Mouse (Mus musculus) neural tube, embryonic 13.5 days (tissue): ENCODE results near the gene Mindy4. TPM values are rescaled to one million over a fixed set of nuclear protein-coding genes. Genes with fewer than 3 reads are reported as not detected.
A peak's percentile ranks its signal among the peaks of the same experiment; 100 is the strongest.

Experiments used
- ATAC-seq: fragments of 200-750 bp; cut with Nextera tagmentation; 2 replicates; pipeline ENCODE4 v1.8.0; 2017; ENCODE audit warnings: low read depth, mild to moderate bottlenecking, moderate TSS enrichment, moderate library complexity
- H3K27ac ChIP-seq: fragments of 300-500 bp; sonication (generic); replicated peaks from 2 replicates; pipeline ENCODE4 v1.5.1; 2015; ENCODE audit warnings: moderate library complexity, mild to moderate bottlenecking, inconsistent platforms
- H3K27me3 ChIP-seq: fragments of 300-500 bp; sonication (generic); 2 replicates; pipeline ENCODE4 v1.6.1; 2015; ENCODE audit warnings: mild to moderate bottlenecking, inconsistent platforms
- H3K36me3 ChIP-seq: fragments of 300-500 bp; sonication (generic); 2 replicates; pipeline ENCODE4 v1.6.1; 2015; ENCODE audit warnings: mild to moderate bottlenecking, inconsistent platforms
- H3K4me1 ChIP-seq: fragments of 300-500 bp; sonication (generic); replicated peaks from 2 replicates; pipeline ENCODE4 v1.6.1; 2015; ENCODE audit warnings: inconsistent platforms
- H3K4me2 ChIP-seq: fragments of 300-500 bp; sonication (generic); 2 replicates; pipeline ENCODE4 v1.6.1; 2015; ENCODE audit warnings: inconsistent platforms, mild to moderate bottlenecking, moderate library complexity
- H3K4me3 ChIP-seq: fragments of 300-500 bp; sonication (generic); 2 replicates; pipeline ENCODE4 v1.5.1; 2015; ENCODE audit warnings: mild to moderate bottlenecking, inconsistent platforms
- H3K9ac ChIP-seq: fragments of 300-500 bp; sonication (generic); 2 replicates; pipeline ENCODE4 v1.6.1; 2015; ENCODE audit warnings: moderate library complexity, mild to moderate bottlenecking, inconsistent platforms
- H3K9me3 ChIP-seq: fragments of 300-500 bp; sonication (generic); 2 replicates; pipeline ENCODE4 v1.6.1; 2016; ENCODE audit warnings: inconsistent platforms
- WGBS: fragments of 180-500 bp; shearing (Covaris S2); methylation state at CpG from one replicate; pipeline ENCODE4 v1.1.7; 2015; 5-methylcytosine and 5-hydroxymethylcytosine counted together
- polyA plus RNA-seq: library from polyadenylated mRNA; unstranded; fragments of >200 nt; fragmentation: Nextera tagmentation; extraction: Ambion mirVana; gene quantifications from 2 replicates; pipeline ENCODE4 v1.2.1, GENCODE M21; 2015

The Mindy4 gene
- polyA plus RNA-seq, 1 experiment from 2014 or later: 9.9 TPM

DNA sequence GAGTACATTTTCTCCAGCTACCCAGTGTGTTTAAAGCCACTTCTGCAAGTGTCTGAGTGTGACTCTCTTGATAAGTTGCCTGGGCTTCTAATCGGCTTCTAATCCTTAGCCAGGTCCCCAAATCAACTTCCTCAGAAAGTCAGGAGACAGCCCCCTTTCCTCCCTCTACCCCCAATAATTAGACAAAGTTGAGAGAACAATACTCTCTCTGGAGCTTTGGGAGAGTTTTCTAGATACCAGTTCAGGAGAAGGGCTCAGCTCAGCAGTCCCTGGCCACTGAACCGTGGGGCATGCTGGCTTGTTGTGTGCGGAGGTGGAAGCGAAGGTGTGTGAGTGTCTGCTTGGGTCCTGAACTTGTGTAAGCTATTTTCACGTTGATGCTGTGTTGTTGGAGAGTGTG is 134.1 kb downstream of the Mindy4 start:
- H3K27ac ChIP-seq: no peak overlapping the region
- peak overlapping the region; percentile 1; the same call in 1 of the 2 replicates for H3K4me2 ChIP-seq
- peaks cover 30% of the 10 kb centered on the region for H3K4me1 ChIP-seq
- no peak overlapping the region for H3K9ac ChIP-seq
- 88% methylated on average over 5 of the region's 5 CpGs for WGBS
- no peak overlapping the region for H3K4me3 ChIP-seq
- ATAC-seq: no peak
- no peaks in the 10 kb centered on the region for H3K9me3 ChIP-seq
- H3K36me3 ChIP-seq: no peaks in the 10 kb centered on the region
- no peaks in the 10 kb centered on the region for H3K27me3 ChIP-seq

DNA sequence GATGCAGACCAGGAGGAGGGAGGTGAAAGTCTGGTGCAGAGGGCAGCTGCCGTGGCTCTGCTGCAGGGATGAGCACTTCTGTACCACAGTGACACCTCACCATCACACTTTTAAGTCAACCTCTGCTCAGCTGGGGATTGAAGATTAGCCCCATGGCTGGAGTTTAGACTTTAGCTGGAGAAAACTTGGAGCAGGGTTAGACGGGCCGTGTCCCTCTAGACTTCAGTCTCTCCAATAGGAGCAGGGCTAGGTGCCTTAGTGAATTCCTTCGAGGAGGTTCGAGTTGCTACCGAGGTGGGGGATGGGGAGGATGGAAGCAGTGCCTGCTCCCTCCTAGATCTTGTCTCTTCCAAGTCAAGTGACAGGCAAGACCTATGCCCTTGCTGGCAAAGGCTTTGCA is 134.9 kb downstream of the Mindy4 start:
- Histone ChIP-seq H3K27ac (no peak overlapping the region), H3K4me1 (peaks cover 24% of the 10 kb centered on the region), H3K4me3 (no peak overlapping the region), H3K9ac (no peak overlapping the region), H3K27me3 (no peaks in the 10 kb centered on the region), H3K4me2 (no peak overlapping the region), H3K9me3 (no peaks in the 10 kb centered on the region), H3K36me3 (no peaks in the 10 kb centered on the region)
- 67% methylated on average over 6 of the region's 6 CpGs for WGBS
- no peak for ATAC-seq

DNA sequence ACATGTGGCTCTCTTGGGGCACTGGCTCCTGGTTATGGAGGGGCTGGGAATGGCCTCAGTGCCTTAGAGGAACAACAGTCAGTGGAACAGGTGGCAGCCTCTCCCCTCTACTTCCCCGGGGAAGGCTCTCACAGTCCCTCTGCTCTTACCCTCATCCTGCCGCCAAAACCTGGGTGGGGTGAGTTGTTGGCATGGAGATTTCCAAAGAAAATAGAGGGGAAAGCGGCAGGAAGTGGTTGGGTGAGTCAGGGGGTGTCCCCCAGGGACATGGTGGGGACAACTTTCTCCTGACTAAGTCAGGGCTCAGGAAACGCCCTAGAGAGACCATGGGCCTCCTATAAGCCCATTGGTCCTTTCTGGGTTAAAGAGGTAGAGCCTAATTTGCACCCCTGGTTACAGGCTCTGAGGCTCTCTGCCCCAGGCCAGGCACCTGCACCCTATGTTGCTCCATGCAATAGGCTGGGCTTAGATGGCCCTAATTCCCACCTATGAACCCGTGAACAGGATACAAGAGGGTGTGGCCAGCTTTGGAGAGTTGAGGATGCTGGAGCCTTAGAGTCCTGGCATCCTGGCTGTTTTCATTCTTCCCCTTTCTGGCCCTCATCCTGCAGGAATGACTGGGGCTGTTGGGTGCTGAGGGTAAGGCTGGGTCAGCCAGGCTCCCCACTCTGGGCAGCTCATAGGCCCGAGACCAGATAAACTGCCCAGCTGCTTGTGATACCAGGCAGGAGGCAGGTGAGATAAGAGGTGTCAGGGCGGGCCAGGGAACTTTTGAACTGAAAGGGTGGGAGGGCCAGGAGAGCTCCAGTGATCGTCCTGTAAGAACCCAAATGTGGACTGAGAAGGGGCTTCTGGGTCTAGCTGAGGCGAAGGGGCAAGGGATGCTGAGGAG is 136.0 kb downstream of the Mindy4 start:
- Histone ChIP-seq H3K27me3 (no peaks in the 10 kb centered on the region), H3K4me1 (peaks cover 23% of the 10 kb centered on the region), H3K4me2 (no peak overlapping the region), H3K27ac (no peak overlapping the region), H3K9me3 (no peaks in the 10 kb centered on the region), H3K36me3 (no peaks in the 10 kb centered on the region), H3K4me3 (no peak overlapping the region), H3K9ac (no peak overlapping the region)
- WGBS: 76% methylated on average over 9 of the region's 9 CpGs
- ATAC-seq: no peak

GRCm38 (mm10) chr6:55341688-55342087 is 138.5 kb downstream of the Mindy4 start:
- Histone ChIP-seq H3K27me3 (no peaks in the 10 kb centered on the region), H3K9me3 (no peaks in the 10 kb centered on the region), H3K27ac (no peak overlapping the region), H3K9ac (no peak overlapping the region), H3K36me3 (no peaks in the 10 kb centered on the region), H3K4me2 (no peak overlapping the region), H3K4me1 (0 out of 2 replicates have a peak, but pooled peaks cover 12% of the 10 kb centered on the region), H3K4me3 (no peak overlapping the region)
- no peak for ATAC-seq
- WGBS: 31% methylated on average over 5 of the region's 5 CpGs

DNA sequence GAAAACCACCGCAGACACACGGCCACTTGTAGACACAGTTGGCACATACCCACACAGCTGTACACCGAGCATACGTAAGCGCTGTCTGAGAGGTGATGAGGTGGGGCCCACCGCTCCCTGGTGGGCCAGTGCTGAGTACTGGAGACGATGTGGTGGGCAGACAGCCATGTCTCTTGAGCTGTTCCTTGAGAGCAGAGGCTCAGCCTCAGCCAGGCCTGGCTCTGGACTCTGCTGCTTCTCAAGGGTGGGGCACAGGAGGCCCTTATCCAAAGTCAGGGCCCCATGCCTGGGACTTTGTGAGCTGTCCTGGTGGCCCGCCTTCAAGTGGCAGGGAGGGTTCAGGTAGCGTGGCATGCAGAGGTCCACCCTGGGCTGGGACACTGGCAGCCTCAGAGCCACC is 139.1 kb downstream of the Mindy4 start:
- Histone ChIP-seq H3K9me3 (no peaks in the 10 kb centered on the region), H3K9ac (no peak overlapping the region), H3K4me1 (0 out of 2 replicates have a peak, but pooled peaks cover 12% of the 10 kb centered on the region), H3K4me2 (no peak overlapping the region), H3K4me3 (no peak overlapping the region), H3K36me3 (no peaks in the 10 kb centered on the region), H3K27ac (no peak overlapping the region), H3K27me3 (no peaks in the 10 kb centered on the region)
- 0 out of 2 replicates have a peak, but pooled peaks have one; percentile 27 for ATAC-seq
- 81% methylated on average over 9 of the region's 9 CpGs for WGBS

- Histone ChIP-seq H3K27ac (no peak overlapping the region), H3K9me3 (no peaks in the 10 kb centered on the region), H3K4me1 (0 out of 2 replicates have a peak, but pooled peaks cover 12% of the 10 kb centered on the region), H3K4me2 (no peak overlapping the region), H3K36me3 (no peaks in the 10 kb centered on the region), H3K4me3 (no peak overlapping the region), H3K27me3 (no peaks in the 10 kb centered on the region), H3K9ac (no peak overlapping the region)
- 83% methylated on average over 10 of the region's 10 CpGs for WGBS
- no peak for ATAC-seq
Measured at GRCm38 (mm10) chr6:55343446-55343845, 140.3 kb downstream of the Mindy4 start.

DNA sequence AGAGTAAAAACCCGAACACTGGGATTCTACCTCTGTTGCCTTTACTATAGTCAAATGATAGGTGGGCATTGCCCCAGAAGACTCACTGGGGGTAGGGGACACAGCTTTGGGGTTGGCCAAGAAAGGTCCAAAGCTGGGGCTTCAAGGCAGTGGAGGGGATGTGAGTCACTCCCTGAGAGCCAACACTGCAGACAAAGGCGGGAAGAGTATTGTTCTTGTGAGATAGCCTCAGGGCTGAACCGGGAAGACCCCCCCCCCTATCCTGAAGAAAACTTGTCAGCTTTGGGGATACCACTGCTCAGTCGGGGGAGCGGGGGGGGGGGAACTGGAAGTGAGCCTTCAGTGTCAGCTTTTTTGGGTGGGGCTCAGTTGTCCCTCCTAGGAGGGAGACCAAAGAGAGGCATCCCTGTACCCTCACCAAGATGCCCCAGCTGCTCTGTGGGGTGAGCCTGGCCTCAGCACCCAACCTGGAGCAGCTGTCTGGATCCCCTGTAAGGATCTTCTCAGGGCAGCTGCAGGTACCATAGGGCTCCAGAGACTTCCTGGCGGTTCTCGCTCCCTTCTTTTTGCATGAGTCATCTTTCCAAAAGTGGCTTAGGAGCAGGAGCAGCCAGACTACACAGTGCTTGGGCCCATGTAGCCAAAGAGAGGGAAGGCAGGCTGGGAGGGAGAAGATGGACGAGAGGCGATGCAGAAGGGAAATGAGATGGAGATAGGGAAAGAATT is 141.3 kb downstream of the Mindy4 start:
- no peaks in the 10 kb centered on the region for H3K36me3 ChIP-seq
- H3K4me1 ChIP-seq: 0 out of 2 replicates have a peak, but pooled peaks cover 12% of the 10 kb centered on the region
- no peak overlapping the region for H3K27ac ChIP-seq
- no peak overlapping the region for H3K4me2 ChIP-seq
- no peak overlapping the region for H3K9ac ChIP-seq
- no peak overlapping the region for H3K4me3 ChIP-seq
- H3K9me3 ChIP-seq: no peaks in the 10 kb centered on the region
- WGBS: 90% methylated on average over 9 of the region's 9 CpGs
- ATAC-seq: no peak
- no peaks in the 10 kb centered on the region for H3K27me3 ChIP-seq

DNA sequence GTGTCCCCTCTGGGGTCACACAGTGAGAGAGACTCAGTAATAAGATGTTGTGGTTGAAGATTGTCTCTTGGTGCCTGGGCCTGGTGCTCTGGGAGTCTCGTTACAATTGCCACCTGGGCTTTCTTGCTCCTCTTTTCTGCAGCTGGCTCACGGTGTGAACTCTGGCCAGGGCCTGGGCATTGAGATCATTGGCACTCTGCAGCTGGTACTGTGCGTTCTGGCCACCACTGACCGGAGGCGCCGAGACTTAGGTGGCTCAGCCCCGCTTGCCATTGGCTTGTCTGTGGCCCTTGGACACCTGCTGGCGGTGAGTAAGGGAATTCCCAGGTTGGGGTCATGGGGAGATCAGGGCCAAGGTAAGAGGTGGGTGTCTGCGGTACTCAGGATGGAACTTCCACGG is 142.1 kb downstream of the Mindy4 start:
- WGBS: 89% methylated on average over 10 of the region's 10 CpGs
- no peak overlapping the region for H3K4me3 ChIP-seq
- H3K9ac ChIP-seq: no peak overlapping the region
- H3K4me2 ChIP-seq: no peak overlapping the region
- H3K27me3 ChIP-seq: no peaks in the 10 kb centered on the region
- ATAC-seq: no peak
- peaks cover 6% of the 10 kb centered on the region; the same call in 1 of the 2 replicates for H3K9me3 ChIP-seq
- no peak overlapping the region for H3K27ac ChIP-seq
- no peaks in the 10 kb centered on the region for H3K36me3 ChIP-seq
- 0 out of 2 replicates have a peak, but pooled peaks cover 12% of the 10 kb centered on the region for H3K4me1 ChIP-seq

DNA sequence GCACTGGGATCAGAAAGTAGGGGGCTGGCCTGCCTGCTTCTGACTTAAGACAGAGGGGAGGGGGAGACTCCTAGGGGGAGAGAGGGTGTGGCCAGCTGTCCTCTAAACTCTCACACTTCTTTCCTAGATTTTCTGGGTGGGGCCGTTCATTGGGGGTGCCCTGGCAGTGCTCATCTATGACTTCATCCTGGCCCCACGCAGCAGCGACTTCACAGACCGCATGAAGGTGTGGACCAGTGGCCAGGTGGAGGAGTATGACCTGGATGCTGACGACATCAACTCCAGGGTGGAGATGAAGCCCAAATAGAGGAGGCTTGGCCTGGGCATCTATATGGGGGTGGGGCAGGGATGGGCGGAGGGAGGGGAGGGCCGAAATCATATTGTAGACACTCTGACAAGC is 143.3 kb downstream of the Mindy4 start:
- Histone ChIP-seq H3K9me3 (peaks cover 10% of the 10 kb centered on the region; the same call in 1 of the 2 replicates), H3K36me3 (no peaks in the 10 kb centered on the region), H3K9ac (no peak overlapping the region), H3K4me3 (no peak overlapping the region), H3K4me1 (0 out of 2 replicates have a peak, but pooled peaks cover 8% of the 10 kb centered on the region), H3K27me3 (no peaks in the 10 kb centered on the region), H3K27ac (no peak overlapping the region), H3K4me2 (no peak overlapping the region)
- WGBS: 91% methylated on average over 7 of the region's 7 CpGs
- ATAC-seq: no peak

DNA sequence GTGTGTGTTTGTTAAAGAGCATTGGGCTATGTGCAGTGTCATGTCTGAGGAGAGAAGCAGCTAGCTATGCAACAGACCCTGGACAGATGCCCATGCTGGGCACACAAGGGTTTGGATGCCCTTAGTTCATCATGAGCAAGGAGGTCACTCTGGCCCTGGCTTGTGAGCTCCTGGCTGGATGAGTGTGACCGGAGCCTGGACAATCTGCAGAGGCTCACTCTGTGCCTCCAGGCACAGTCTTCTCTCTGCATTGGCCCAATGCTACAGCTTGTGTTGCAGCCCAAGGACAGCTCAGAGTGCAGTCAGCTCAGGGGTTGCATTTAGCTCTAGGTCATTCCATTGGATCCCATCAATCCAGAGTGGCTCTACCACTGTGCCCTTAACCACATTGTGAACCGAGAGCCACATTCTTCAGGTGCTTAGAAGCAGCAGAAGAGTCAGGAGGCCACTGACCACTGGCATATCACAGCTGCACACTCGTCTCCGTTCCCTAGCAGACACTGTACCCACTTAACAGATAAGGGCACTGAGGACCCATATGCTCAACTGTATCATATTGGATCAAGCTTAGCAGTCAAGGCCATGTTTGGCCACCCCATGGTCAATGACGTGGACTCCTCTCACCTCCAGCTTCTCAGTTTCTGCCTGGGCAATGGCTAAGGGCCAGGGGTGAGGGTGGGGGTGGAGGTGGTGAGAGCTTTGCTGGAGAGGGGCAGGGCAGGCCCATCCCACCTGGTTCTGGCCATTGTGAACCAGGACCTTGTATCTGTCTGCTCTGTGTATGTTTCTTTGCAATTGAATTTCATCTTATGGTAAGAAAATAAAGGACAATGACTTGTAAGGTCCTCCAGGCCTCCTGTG is 144.8 kb downstream of the Mindy4 start:
- Histone ChIP-seq H3K4me2 (no peak overlapping the region), H3K4me3 (no peak overlapping the region), H3K9ac (no peak overlapping the region), H3K27ac (no peak overlapping the region), H3K27me3 (no peaks in the 10 kb centered on the region), H3K9me3 (peaks cover 10% of the 10 kb centered on the region; the same call in 1 of the 2 replicates), H3K36me3 (no peaks in the 10 kb centered on the region), H3K4me1 (no peaks in the 10 kb centered on the region)
- no peak for ATAC-seq
- WGBS: 84% methylated on average over 5 of the region's 5 CpGs

DNA sequence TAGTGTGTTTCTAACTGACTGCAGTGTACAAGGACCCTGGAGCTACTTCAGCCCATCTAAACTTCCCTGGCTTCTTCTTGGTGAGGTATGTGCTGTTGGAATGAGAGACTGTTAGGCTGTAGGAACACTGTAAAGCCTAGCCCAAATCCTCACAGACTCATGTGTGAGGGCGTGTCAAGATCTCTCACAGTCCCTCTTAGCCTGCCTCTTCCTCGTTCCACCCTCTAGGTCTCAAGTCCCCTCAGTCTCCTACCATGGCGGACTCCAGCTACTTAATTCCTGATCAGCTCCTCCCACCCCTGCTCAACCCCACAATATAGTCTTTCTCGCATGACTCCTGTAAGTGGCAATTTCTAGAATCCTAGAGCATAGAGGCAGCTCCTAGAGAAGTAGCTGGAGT is 146.0 kb downstream of the Mindy4 start:
- no peak overlapping the region for H3K27ac ChIP-seq
- no peak overlapping the region for H3K4me2 ChIP-seq
- no peak overlapping the region for H3K9ac ChIP-seq
- H3K27me3 ChIP-seq: no peaks in the 10 kb centered on the region
- H3K4me1 ChIP-seq: no peaks in the 10 kb centered on the region
- peaks cover 10% of the 10 kb centered on the region; the same call in 1 of the 2 replicates for H3K9me3 ChIP-seq
- no peak for ATAC-seq
- WGBS: 93% methylated on average over 4 of the region's 4 CpGs
- H3K36me3 ChIP-seq: no peaks in the 10 kb centered on the region
- H3K4me3 ChIP-seq: no peak overlapping the region
